In the genomic region with DNA sequence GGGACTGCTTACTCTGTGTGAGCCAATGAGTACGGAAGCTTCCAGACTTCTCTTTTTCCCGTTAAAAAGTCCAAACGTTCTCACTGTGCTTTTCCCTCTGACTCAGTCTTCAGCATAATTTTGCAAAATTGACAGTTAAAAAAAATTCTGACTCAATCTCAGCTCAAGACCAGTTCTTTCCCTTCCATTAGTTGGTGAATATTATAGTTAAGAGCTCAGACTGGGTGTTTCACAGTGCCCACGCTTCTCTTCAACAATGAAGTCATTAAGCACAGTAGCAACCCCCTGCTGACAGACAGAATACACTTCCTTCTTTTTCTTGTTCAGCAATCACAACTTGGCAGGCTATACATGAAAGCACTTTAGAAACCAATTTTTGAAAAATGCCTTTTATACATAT, we compare ENCODE assay signal across 19 mouse cellular contexts.
DNase-seq lines count a peak whose midpoint lies in the region; ATAC-seq lines count a peak whose summit lies in the region.
"Had no signal": no experiment of that assay in that cellular context is flagged by ENCODE, and none has a peak within 500 bp of the region (broad histone marks: within the 10 kb centered on the region; RNA-seq: fewer than 3 reads in every experiment).

No protein-coding gene starts in this region.

- H3K27ac ChIP-seq in embryonic facial prominence, embryonic 14.5 days (replicated peaks; ENCODE audit: low read depth, low read length) = no peak overlapping the region
- H3K27ac ChIP-seq in embryonic facial prominence, embryonic 10.5 days (replicated peaks) = no peak overlapping the region
- H3K27ac ChIP-seq: embryonic facial prominence, embryonic 15.5 days; hindbrain, embryonic 12.5 days; left cerebral cortex, adult 2 months; liver, embryonic 15.5 days had no signal

- ATAC-seq in embryonic facial prominence, embryonic 14.5 days (ENCODE audit: low read depth) = no peak
- peak; percentile 63 for ATAC-seq in common myeloid progenitor, adult 5-6 weeks (replicated peaks; ENCODE audit: low read depth, poor library complexity, severe bottlenecking)
- ATAC-seq: Patski had no signal

- peak; percentile 14 for DNase-seq in embryonic facial prominence, embryonic 14.5 days (ENCODE audit: low spot score)
- no peak for DNase-seq in embryonic facial prominence, embryonic 10.5 days (ENCODE audit: low spot score)
- DNase-seq in left cerebral cortex, postnatal 25 days (ENCODE audit: low spot score in 2 of 2) = peak; percentile 11 to 15
- no peak for DNase-seq in left cerebral cortex, postnatal 36 days (ENCODE audit: low spot score in 2 of 2)
- DNase-seq in retina, embryonic 14.5 days (ENCODE audit: low spot score) = peak; percentile 17
- DNase-seq in adrenal gland, postnatal 25 days = no peak
- no peak for DNase-seq in liver
- DNase-seq: adrenal gland, postnatal 36 days; cerebellum, adult 9-10 months; kidney, adult 2 months; thymus, postnatal 25 days had no signal

- H3K9ac ChIP-seq in embryonic facial prominence, embryonic 14.5 days (ENCODE audit: low read depth, low read length) = no peak overlapping the region
- H3K9ac ChIP-seq: embryonic facial prominence, embryonic 15.5 days; heart, embryonic 12.5 days; hindbrain, embryonic 12.5 days; liver, embryonic 15.5 days had no signal

- H3K36me3 ChIP-seq in embryonic facial prominence, embryonic 14.5 days (ENCODE audit: control insufficient read depth, insufficient read depth, low read length) = no peaks in the 10 kb centered on the region
- H3K36me3 ChIP-seq in embryonic facial prominence, embryonic 10.5 days (replicated peaks) = no peaks in the 10 kb centered on the region
- H3K36me3 ChIP-seq: embryonic facial prominence, embryonic 15.5 days; heart, embryonic 12.5 days; hindbrain, embryonic 12.5 days; liver, embryonic 15.5 days had no signal

- 70% methylated on average over 4 of the region's 4 CpGs for WGBS in embryonic facial prominence, embryonic 14.5 days
- 74% methylated on average over 4 of the region's 4 CpGs for WGBS in embryonic facial prominence, embryonic 10.5 days

- no peak overlapping the region for H3K4me3 ChIP-seq in embryonic facial prominence, embryonic 14.5 days (ENCODE audit: low read depth, low read length)
- H3K4me3 ChIP-seq in embryonic facial prominence, embryonic 10.5 days = no peak overlapping the region
- H3K4me3 ChIP-seq: embryonic facial prominence, embryonic 15.5 days; heart, embryonic 12.5 days; hindbrain, embryonic 12.5 days; left cerebral cortex, adult 2 months; liver, embryonic 15.5 days; megakaryocyte, embryonic 14.5 days had no signal

- H3K27me3 ChIP-seq in embryonic facial prominence, embryonic 14.5 days (replicated peaks; ENCODE audit: control insufficient read depth, insufficient read depth, low read length) = no peaks in the 10 kb centered on the region
- H3K27me3 ChIP-seq in embryonic facial prominence, embryonic 10.5 days (replicated peaks; ENCODE audit: low read depth, poor library complexity, severe bottlenecking) = no peaks in the 10 kb centered on the region
- H3K27me3 ChIP-seq: embryonic facial prominence, embryonic 15.5 days; heart, embryonic 12.5 days; hindbrain, embryonic 12.5 days; liver, embryonic 15.5 days; megakaryocyte, embryonic 14.5 days; Patski had no signal

- intact Hi-C loops in left cerebral cortex, postnatal 25 days (cut with DNase I) = no loop called here
- intact Hi-C loops in left cerebral cortex, postnatal 36 days (cut with DNase I) = no loop called here

- peaks cover 10% of the 10 kb centered on the region; the same call in 1 of the 2 replicates for H3K4me1 ChIP-seq in embryonic facial prominence, embryonic 14.5 days (ENCODE audit: control insufficient read depth, insufficient read depth, low read length)
- H3K4me1 ChIP-seq in embryonic facial prominence, embryonic 10.5 days = no peaks in the 10 kb centered on the region
- H3K4me1 ChIP-seq: embryonic facial prominence, embryonic 15.5 days; hindbrain, embryonic 12.5 days; liver, embryonic 15.5 days had no signal

- H3K9me3 ChIP-seq in embryonic facial prominence, embryonic 14.5 days (ENCODE audit: control insufficient read depth, low read length) = no peaks in the 10 kb centered on the region
- H3K9me3 ChIP-seq in embryonic facial prominence, embryonic 10.5 days = no peaks in the 10 kb centered on the region
- H3K9me3 ChIP-seq: embryonic facial prominence, embryonic 15.5 days; heart, embryonic 12.5 days; hindbrain, embryonic 12.5 days; liver, embryonic 15.5 days; megakaryocyte, embryonic 14.5 days had no signal

- H3K4me2 ChIP-seq in embryonic facial prominence, embryonic 14.5 days (ENCODE audit: low read depth, low read length) = no peak overlapping the region
- H3K4me2 ChIP-seq: embryonic facial prominence, embryonic 15.5 days; heart, embryonic 12.5 days; hindbrain, embryonic 12.5 days; liver, embryonic 15.5 days had no signal

Comparison
In these comparisons a context has a peak if more than half of its experiments do, and no peak if none do; other contexts are left out.
1. DNase-seq: peak in embryonic facial prominence, embryonic 14.5 days (single experiment), left cerebral cortex, postnatal 25 days (2 of 2) and retina, embryonic 14.5 days (single experiment); none in embryonic facial prominence, embryonic 10.5 days (single experiment), left cerebral cortex, postnatal 36 days (0 of 2), adrenal gland, postnatal 25 days (single experiment) and liver (single experiment).